Mouse (Mus musculus) cortical plate, adult 2 months (tissue): Measurements from ENCODE around the gene Cacna1c. TPM values are rescaled to one million over a fixed set of nuclear protein-coding genes. Genes with fewer than 3 reads are reported as not detected.
A peak's percentile ranks its signal among the peaks of the same experiment; 100 is the strongest.

Experiments
- H3K27ac ChIP-seq: fragments of 200-500 bp; 2 replicates; pipeline ENCODE4 v1.5.1; 2012; ENCODE audit warnings: low read length, control low read depth, inconsistent platforms; ENCODE audit not compliant: insufficient read depth
- H3K4me1 ChIP-seq: fragments of 200-500 bp; 2 replicates; pipeline ENCODE4 v1.6.1; 2011; ENCODE audit warnings: low read length; ENCODE audit not compliant: control insufficient read depth, insufficient read depth
- H3K4me3 ChIP-seq: fragments of 200-500 bp; 2 replicates; pipeline ENCODE4 v1.5.1; 2011; ENCODE audit warnings: mild to moderate bottlenecking, low read length, control low read depth; ENCODE audit not compliant: insufficient read depth
- CTCF ChIP-seq: fragments of 200-500 bp; IDR thresholded peaks from 2 replicates; pipeline ENCODE4 v1.5.1; 2011; ENCODE audit warnings: mild to moderate bottlenecking, control low read depth, low read length; ENCODE audit not compliant: insufficient read depth; ENCODE audit errors: extremely low read depth
- POLR2A ChIP-seq: fragments of 200-500 bp; IDR thresholded peaks from 2 replicates; pipeline ENCODE4 v1.6.1; 2011; ENCODE audit warnings: mild to moderate bottlenecking, low read length, control low read depth; ENCODE audit not compliant: insufficient read depth; ENCODE audit errors: extremely low read depth
- polyA plus RNA-seq: library from polyadenylated mRNA; depleted of rRNA; stranded (reverse); fragments of >200 nt; gene quantifications from 2 replicates; pipeline ENCODE4 v1.2.3, GENCODE M21; 2012

The Cacna1c gene
- polyA plus RNA-seq, 1 experiment = 15.9 TPM

DNA sequence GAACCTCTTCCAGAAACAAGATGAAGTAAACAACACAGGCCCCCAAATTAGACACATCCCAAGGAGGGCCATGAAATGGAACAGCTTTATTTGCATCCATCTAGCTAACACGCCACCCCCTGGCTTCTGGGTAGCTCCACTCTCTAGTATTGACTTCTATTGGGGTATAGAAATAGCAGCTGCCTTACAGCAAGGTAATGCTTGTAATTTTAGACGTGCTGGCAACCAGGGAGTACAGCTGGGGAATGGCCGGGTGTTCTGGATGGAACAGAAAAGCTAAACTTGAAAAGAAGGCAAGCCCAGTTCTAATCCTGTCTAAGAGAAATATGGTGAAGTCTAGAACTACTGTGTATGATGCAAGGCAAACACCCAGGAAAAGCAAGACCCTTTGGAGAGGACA lies 329.3 kb downstream of the Cacna1c start:
- TF ChIP-seq CTCF (no peak), POLR2A (no peak)
- peaks cover 12% of the 10 kb centered on the region; the same call in 1 of the 2 replicates for H3K4me1 ChIP-seq
- no peak overlapping the region for H3K4me3 ChIP-seq
- H3K27ac ChIP-seq = no peak overlapping the region

DNA sequence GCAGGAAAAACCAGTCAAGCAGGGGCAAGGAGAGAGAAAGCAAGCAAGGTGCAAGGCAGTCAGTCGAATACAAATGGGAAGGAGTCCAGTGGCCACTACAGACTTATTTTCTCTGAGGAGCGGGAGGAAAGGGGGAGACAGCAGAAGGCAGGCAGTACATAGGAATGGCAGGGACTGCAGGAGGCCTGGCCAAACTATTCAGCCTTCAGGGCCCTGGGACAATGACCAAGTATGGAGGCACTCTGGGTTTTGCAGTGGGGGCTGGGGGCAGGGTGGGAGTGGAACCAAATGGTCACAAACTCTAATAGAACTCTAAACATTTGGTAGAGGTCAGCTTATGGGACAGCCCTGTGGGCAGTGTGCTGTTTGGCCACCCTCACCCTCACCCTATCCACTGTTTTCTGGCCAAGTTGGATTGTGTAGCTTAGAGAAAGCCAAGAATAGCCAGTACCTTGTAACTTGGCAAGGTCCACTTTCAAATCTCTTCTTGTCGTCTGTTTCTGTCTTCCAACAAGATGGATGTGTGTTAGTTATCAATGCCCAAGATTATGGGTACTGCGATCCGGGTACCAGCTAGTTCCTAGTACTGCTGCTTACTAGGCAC lies 330.3 kb downstream of the Cacna1c start:
- TF ChIP-seq CTCF (no peak), POLR2A (no peak)
- Histone ChIP-seq H3K27ac (peak overlapping the region; percentile 41; the same call in 1 of the 2 replicates), H3K4me1 (peaks cover 14% of the 10 kb centered on the region), H3K4me3 (no peak overlapping the region)

DNA sequence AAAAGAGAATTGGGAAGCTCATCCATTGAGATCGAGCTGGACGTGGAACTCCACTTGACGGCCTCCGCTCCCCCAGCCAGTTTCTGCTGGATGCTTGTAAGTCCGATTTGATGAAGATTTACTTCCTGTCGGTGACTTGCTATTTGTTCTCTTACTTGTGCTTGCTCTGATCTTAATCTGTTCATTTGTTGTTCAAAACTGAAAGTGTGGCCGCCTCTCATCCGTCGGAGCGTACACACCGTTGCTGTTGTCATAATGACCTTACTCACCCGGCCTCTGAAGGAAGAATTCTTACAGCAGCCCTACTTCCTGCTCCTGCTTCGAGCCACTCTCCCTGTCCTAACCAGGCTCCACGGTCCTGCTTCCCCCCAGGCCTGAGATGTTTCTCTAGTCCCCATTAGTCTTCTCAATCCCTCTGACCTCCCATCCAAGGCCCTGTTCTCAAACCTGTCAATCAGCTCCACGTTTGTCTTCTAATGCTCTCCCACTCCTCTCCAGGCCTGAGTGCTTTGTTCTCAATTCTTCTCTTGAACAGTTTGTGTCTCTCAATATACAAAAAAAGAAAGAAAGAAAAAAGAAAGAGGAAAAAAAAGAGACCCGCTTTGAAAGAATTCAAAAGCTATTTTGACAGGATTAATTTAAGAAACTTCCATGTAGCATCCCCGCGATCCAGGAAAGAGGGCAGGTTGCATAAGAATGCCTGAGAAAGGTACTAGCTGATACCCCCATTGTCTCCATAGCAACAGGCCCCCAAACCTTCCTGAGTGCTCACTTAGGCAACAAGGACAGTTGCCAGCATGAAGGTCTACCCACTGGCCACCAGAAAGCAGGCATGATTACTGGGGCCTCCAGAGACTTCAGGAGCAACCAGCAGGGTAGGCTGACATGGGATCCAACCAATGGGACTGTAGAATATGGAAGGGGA lies 331.3 kb downstream of the Cacna1c start:
- TF ChIP-seq CTCF (no peak), POLR2A (no peak)
- Histone ChIP-seq H3K4me1 (peaks cover 11% of the 10 kb centered on the region), H3K27ac (peak overlapping the region; percentile 41; the same call in 1 of the 2 replicates), H3K4me3 (no peak overlapping the region)

DNA sequence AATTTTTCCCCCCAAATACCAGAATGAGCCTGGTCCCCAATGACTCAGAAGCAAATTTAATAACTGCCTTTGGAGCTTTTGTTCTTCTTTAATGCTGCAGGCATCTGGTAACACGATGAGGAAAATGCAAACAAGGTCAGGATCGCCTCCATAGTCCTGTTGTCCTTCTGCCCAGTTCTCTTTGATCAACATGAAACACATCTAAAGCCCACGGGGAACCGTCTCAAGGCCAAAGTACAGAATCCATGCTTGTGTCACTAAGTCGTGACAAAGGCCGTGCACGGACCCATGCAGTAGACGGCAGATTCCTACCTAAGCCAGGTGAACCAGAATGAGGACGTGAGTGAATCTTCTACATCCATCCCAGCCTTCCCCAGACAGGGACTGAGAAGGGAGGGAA lies 333.5 kb downstream of the Cacna1c start:
- TF ChIP-seq CTCF = no peak
- TF ChIP-seq POLR2A = no peak
- peaks cover 11% of the 10 kb centered on the region for H3K4me1 ChIP-seq
- H3K4me3 ChIP-seq = no peak overlapping the region
- no peak overlapping the region for H3K27ac ChIP-seq

DNA sequence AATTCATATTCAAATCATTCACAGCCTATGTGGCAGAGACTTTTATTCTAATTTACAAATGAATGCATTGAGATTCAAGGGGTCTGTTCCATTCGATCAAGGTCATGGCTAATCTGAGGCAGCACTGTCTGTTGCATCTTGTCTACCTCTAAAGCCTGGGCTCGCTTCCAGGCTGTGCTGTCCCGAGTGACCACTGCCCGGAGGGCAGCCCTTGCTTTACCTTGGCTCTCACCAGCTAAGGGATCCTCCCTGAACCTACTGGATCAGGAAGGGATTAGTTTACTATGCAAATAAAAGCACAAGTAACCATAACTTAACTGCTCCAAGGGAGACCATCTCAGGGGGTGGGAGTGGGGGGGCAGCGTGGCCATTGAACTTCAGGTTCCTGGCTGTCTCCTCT lies 334.1 kb downstream of the Cacna1c start:
- no peak overlapping the region for H3K27ac ChIP-seq
- no peak overlapping the region for H3K4me3 ChIP-seq
- TF ChIP-seq POLR2A (no peak), CTCF (no peak)
- H3K4me1 ChIP-seq = peaks cover 9% of the 10 kb centered on the region

DNA sequence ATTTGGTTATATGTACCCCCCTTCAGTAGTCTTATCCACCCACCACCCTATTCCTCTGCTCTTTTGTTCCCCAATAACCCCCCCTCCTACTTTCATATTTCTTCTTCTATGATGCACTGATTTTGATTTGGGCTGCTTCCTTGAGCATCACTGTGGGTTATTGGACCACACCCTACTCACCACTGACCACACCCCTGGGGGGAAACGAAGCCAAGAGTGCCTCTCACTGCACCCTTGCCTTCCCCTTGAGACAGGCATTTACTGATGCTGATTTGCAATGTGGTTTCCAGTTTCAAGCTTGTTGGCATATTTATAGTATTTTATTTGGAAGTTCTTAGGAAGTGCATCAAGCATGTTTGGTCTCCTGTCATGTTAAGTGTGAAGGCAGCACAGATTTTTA lies 337.8 kb downstream of the Cacna1c start:
- Histone ChIP-seq H3K4me3 (no peak overlapping the region), H3K27ac (no peak overlapping the region), H3K4me1 (peaks cover 2% of the 10 kb centered on the region)
- TF ChIP-seq CTCF (no peak), POLR2A (no peak)

DNA sequence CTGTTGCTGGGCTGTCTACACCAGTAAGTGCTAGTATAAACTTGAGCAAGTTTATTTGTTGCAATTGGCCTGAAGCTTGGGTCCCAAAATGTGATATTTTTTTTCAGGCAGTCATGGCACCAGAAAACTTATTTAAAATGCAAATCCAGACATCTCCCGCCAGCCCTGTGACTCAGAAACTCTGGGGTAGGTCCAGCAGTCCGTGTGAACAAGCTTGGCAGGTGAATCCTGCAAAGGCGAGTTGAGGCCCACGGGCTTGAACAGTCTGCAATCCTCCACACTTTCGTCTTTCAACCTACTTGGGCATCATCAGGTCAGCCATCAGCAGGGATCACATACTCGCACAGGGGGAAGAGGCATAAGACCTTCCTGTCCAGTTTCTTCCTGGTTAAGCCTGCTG lies 344.1 kb downstream of the Cacna1c start:
- TF ChIP-seq CTCF (no peak), POLR2A (no peak)
- Histone ChIP-seq H3K4me1 (peaks cover 4% of the 10 kb centered on the region), H3K4me3 (no peak overlapping the region), H3K27ac (no peak overlapping the region)

DNA sequence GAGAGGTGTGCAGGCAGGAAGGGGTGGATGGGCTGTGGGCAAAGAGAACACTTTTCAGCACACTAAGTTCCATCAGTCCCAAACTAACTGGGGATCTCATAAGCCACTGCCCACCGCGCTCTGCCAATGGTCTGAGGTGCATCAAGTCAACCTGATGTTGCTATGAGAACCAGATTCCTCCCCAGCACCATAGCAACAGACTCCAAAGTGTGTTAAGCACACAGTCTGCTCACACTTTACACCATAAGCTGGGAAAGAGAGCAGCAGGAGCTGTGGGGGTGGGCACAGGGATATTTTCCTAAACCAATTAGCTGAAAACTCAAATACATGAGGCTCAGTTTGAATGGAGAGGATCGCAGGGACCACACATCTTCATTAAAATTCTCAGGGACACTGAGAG lies 345.1 kb downstream of the Cacna1c start:
- H3K27ac ChIP-seq = no peak overlapping the region

DNA sequence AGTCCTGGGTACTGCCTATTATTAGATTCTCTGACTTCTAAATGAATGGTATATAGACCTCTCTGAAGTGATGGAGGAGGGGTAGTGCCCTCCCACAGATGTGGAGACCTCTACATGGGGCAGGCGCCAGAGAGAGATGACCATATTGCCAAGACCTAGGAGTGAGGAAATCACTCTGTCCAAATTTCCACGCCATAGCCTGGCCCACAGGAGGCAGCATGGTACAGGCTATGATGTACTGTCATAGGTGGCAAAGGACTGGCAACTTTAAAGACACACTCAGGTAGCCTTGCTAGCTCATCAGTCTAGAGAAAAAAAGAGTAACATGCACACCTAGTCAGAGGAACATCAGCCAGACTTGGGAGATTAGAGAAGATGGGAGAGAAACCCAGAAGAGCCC lies 347.6 kb downstream of the Cacna1c start:
- Histone ChIP-seq H3K4me1 (peaks cover 8% of the 10 kb centered on the region), H3K27ac (no peak overlapping the region)
- no peak for TF ChIP-seq POLR2A
- TF ChIP-seq CTCF = peak; percentile 44

More for the DNA sequence above, 345.1 kb downstream of the Cacna1c start:
- TF ChIP-seq POLR2A (no peak), CTCF (no peak)
- no peak overlapping the region for H3K4me3 ChIP-seq
- H3K4me1 ChIP-seq = peaks cover 6% of the 10 kb centered on the region

More for the DNA sequence above, 347.6 kb downstream of the Cacna1c start:
- no peak overlapping the region for H3K4me3 ChIP-seq
